Mouse (Mus musculus): ENCODE data around the gene Nkpd1.

Nkpd1 gene

DNA sequence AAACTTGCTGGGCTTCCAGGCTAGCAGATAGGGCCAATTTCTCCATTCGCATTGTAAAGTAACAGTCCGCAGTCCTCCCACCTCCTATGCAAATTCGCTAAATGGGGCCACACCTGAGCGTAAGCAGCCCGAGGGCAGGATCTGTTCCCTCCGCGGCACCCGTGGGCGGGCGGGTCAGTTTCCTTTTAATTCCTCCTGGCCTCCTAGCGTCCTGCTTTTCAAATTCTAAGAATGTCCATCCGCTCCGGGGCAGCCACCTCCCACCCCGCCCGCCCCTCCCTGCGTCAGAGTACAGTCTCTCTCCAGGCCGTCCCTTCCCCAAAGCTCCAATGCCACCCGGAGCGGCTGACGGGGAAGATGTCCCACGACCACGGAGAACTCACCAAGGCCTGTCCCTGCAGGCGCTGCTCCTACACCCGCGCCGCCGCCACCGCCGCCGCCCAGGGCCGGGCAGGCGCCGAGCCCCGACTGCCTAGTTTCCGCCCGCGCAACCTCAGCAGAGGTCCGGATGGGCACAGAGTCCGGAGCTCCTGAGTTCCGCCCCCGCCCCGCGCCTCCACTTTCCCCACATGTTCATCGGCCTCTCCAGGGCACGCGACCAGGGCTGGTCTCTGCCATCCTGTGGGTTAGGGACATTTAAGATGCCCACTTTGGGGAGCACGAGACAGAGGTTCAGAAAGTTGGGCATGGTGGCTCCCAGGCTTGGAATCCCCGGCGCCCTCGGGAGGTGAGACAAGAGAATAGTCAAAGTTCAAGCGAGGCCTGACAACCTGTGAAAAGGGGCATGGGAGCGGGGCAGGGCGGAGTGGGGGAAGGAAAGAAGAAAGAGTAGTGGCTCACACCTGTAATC is 55.5 kb downstream of the Nkpd1 start:
- intact Hi-C loops (cut with DNase I) = loop anchor here (5.0 kb wide), 2 partner anchors 66 to 116 kb away; partner anchors contain the start of genes Bloc1s3, Mark4 and Trappc6a

DNA sequence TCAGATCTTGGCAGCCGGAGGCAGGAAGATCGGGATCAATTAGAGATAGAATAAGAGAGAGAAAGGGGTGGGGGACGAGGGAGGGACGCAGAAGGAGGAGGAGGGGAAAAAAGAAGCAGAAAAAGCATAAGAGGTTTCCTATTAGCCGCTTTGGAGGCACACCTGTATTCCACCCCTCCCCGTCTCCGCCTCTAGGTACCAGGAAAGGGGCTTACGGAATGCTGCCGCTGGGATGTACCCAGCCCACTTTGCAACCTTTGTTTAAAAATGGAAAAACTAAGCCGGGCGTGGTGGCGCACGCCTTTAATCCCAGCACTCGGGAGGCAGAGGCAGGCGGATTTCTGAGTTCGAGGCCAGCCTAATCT is 56.1 kb downstream of the Nkpd1 start:
- intact Hi-C loops (cut with DNase I) = loop anchor here (5.0 kb wide), 2 partner anchors 66 to 116 kb away; partner anchors contain the start of genes Bloc1s3, Mark4 and Trappc6a
